Mouse (Mus musculus) hindbrain, embryonic 14.5 days (tissue): Measurements from ENCODE around the gene Cux2. TPM values are rescaled to one million over a fixed set of nuclear protein-coding genes. Genes with fewer than 3 reads are reported as not detected.

Source experiments
- ATAC-seq: fragments of 200-750 bp; cut with Nextera tagmentation; 2 replicates; pipeline ENCODE4 v1.8.0; 2017; ENCODE audit warnings: moderate number of reproducible peaks, mild to moderate bottlenecking, moderate TSS enrichment, moderate library complexity; ENCODE audit not compliant: low FRiP score
- DNase-seq: peaks from one replicate; pipeline ENCODE4 v3.0.0-alpha.2; 2015; ENCODE audit warnings: low spot score
- H3K27ac ChIP-seq: fragments of 300-500 bp; sonication (generic); 2 replicates; pipeline ENCODE4 v1.5.1; 2014; ENCODE audit warnings: mild to moderate bottlenecking, moderate library complexity
- H3K27me3 ChIP-seq: fragments of 300-500 bp; sonication (generic); 2 replicates; pipeline ENCODE4 v1.6.1; 2014; ENCODE audit warnings: mild to moderate bottlenecking, low read length, mixed read lengths; ENCODE audit not compliant: control insufficient read depth, insufficient read depth
- H3K36me3 ChIP-seq: fragments of 300-500 bp; sonication (generic); replicated peaks from 2 replicates; pipeline ENCODE4 v1.6.1; 2014; ENCODE audit not compliant: control insufficient read depth, insufficient read depth
- H3K4me1 ChIP-seq: fragments of 300-500 bp; sonication (generic); replicated peaks from 2 replicates; pipeline ENCODE4 v1.6.1; 2014; ENCODE audit warnings: antibody characterized with exemption, low read length, mixed read lengths; ENCODE audit not compliant: control insufficient read depth, insufficient read depth
- H3K4me2 ChIP-seq: fragments of 300-500 bp; sonication (generic); replicated peaks from 2 replicates; pipeline ENCODE4 v1.6.1; 2014; ENCODE audit warnings: mild to moderate bottlenecking, moderate library complexity
- H3K4me3 ChIP-seq: fragments of 300-500 bp; sonication (generic); replicated peaks from 2 replicates; pipeline ENCODE4 v1.5.1; 2014; ENCODE audit warnings: mild to moderate bottlenecking, low read length
- H3K9ac ChIP-seq: fragments of 300-500 bp; sonication (generic); 2 replicates; pipeline ENCODE4 v1.6.1; 2014
- H3K9me3 ChIP-seq: fragments of 300-500 bp; sonication (generic); 2 replicates; pipeline ENCODE4 v1.6.1; 2016; ENCODE audit warnings: low read length; ENCODE audit not compliant: control insufficient read depth
- WGBS: fragments of 180-500 bp; shearing (Covaris S2); extraction: QIAGEN DNeasy Blood & Tissue Kit; methylation state at CpG from one replicate; pipeline ENCODE4 v1.1.7; 2014; 5-methylcytosine and 5-hydroxymethylcytosine counted together
- polyA plus RNA-seq: library from polyadenylated mRNA; unstranded; fragments of >200 nt; fragmentation: Nextera tagmentation; extraction: Ambion mirVana; gene quantifications from 2 replicates; pipeline ENCODE4 v1.2.1, GENCODE M21; 2014

The Cux2 gene
- polyA plus RNA-seq, 1 experiment from 2014 or later = 28.1 TPM

- Histone ChIP-seq H3K9me3 (no peaks in the 10 kb centered on the region), H3K4me1 (peaks cover 6% of the 10 kb centered on the region; the same call in 1 of the 2 replicates), H3K9ac (no peak overlapping the region), H3K27ac (no peak overlapping the region), H3K4me2 (no peak overlapping the region), H3K4me3 (no peak overlapping the region), H3K27me3 (no peaks in the 10 kb centered on the region), H3K36me3 (no peaks in the 10 kb centered on the region)
- DNase-seq = no peak
- ATAC-seq = no peak
- 87% methylated on average over 4 of the region's 4 CpGs for WGBS
Measured at GRCm38 (mm10) chr5:121916813-121917212, 133.1 kb downstream of the Cux2 start.

GRCm38 (mm10) chr5:121913999-121914398 lies 135.9 kb downstream of the Cux2 start:
- H3K27me3 ChIP-seq = no peaks in the 10 kb centered on the region
- no peaks in the 10 kb centered on the region for H3K9me3 ChIP-seq
- H3K36me3 ChIP-seq = no peaks in the 10 kb centered on the region
- no peak overlapping the region for H3K4me2 ChIP-seq
- peak overlapping the region; percentile 45; the same call in 1 of the 2 replicates for H3K27ac ChIP-seq
- no peak overlapping the region for H3K9ac ChIP-seq
- H3K4me3 ChIP-seq = no peak overlapping the region
- ATAC-seq (no peak), DNase-seq (no peak)
- WGBS = 22% methylated on average over 23 of the region's 23 CpGs
- H3K4me1 ChIP-seq = no peaks in the 10 kb centered on the region

- WGBS = 58% methylated on average over 21 of the region's 21 CpGs
- ATAC-seq = peak; percentile 35; the same call in 1 of the 2 replicates
Measured at GRCm38 (mm10) chr5:121909226-121909985, 140.5 kb downstream of the Cux2 start.

GRCm38 (mm10) chr5:121905671-121906070 lies 144.2 kb downstream of the Cux2 start:
- Histone ChIP-seq H3K27me3 (no peaks in the 10 kb centered on the region), H3K36me3 (no peaks in the 10 kb centered on the region), H3K9ac (no peak overlapping the region), H3K4me1 (peaks cover 12% of the 10 kb centered on the region; the same call in 1 of the 2 replicates), H3K27ac (no peak overlapping the region), H3K4me3 (no peak overlapping the region), H3K9me3 (no peaks in the 10 kb centered on the region), H3K4me2 (no peak overlapping the region)
- no peak for ATAC-seq
- 84% methylated on average over 17 of the region's 17 CpGs for WGBS
- no peak for DNase-seq

More at GRCm38 (mm10) chr5:121909226-121909985, 140.5 kb downstream of the Cux2 start:
- Histone ChIP-seq H3K4me1 (no peaks in the 10 kb centered on the region), H3K9ac (no peak overlapping the region), H3K27me3 (no peaks in the 10 kb centered on the region), H3K4me3 (no peak overlapping the region), H3K4me2 (no peak overlapping the region), H3K27ac (peak overlapping the region; percentile 74), H3K36me3 (no peaks in the 10 kb centered on the region), H3K9me3 (no peaks in the 10 kb centered on the region)
- peak; percentile 48 for DNase-seq

- Histone ChIP-seq H3K4me3 (no peak overlapping the region), H3K4me2 (no peak overlapping the region), H3K27ac (no peak overlapping the region), H3K9ac (no peak overlapping the region), H3K4me1 (peaks cover 12% of the 10 kb centered on the region; the same call in 1 of the 2 replicates), H3K9me3 (no peaks in the 10 kb centered on the region), H3K36me3 (no peaks in the 10 kb centered on the region), H3K27me3 (no peaks in the 10 kb centered on the region)
- no peak for DNase-seq
- no peak for ATAC-seq
- 67% methylated on average over 14 of the region's 14 CpGs for WGBS
Measured at GRCm38 (mm10) chr5:121904799-121905198, 145.1 kb downstream of the Cux2 start.

- WGBS = 20% methylated on average over 23 of the region's 23 CpGs
- peak overlapping the region; percentile 70 for H3K27ac ChIP-seq
- DNase-seq = no peak
Measured at GRCm38 (mm10) chr5:121902809-121903745, 146.8 kb downstream of the Cux2 start.

GRCm38 (mm10) chr5:121895117-121895756 lies 154.7 kb downstream of the Cux2 start:
- Histone ChIP-seq H3K9me3 (no peaks in the 10 kb centered on the region), H3K9ac (0 out of 2 replicates have a peak overlapping the region, but pooled peaks have one; percentile 2), H3K27ac (0 out of 2 replicates have a peak overlapping the region, but pooled peaks have one; percentile 11), H3K4me3 (no peak overlapping the region), H3K27me3 (no peaks in the 10 kb centered on the region), H3K4me1 (peaks cover 14% of the 10 kb centered on the region), H3K36me3 (no peaks in the 10 kb centered on the region), H3K4me2 (0 out of 2 replicates have a peak overlapping the region, but pooled peaks have one; percentile 19)
- 32% methylated on average over 24 of the region's 24 CpGs for WGBS
- ATAC-seq (no peak), DNase-seq (no peak)

More at GRCm38 (mm10) chr5:121902809-121903745, 146.8 kb downstream of the Cux2 start:
- H3K36me3 ChIP-seq = no peaks in the 10 kb centered on the region
- H3K4me2 ChIP-seq = 0 out of 2 replicates have a peak overlapping the region, but pooled peaks have one; percentile 5
- peaks cover 12% of the 10 kb centered on the region; the same call in 1 of the 2 replicates for H3K4me1 ChIP-seq
- no peaks in the 10 kb centered on the region for H3K27me3 ChIP-seq
- H3K4me3 ChIP-seq = no peak overlapping the region
- ATAC-seq = no peak
- H3K9me3 ChIP-seq = no peaks in the 10 kb centered on the region
- peak overlapping the region; percentile 5; the same call in 1 of the 2 replicates for H3K9ac ChIP-seq

GRCm38 (mm10) chr5:121894647-121895046 lies 155.3 kb downstream of the Cux2 start:
- Histone ChIP-seq H3K9me3 (no peaks in the 10 kb centered on the region), H3K27ac (no peak overlapping the region), H3K4me3 (no peak overlapping the region), H3K4me1 (peaks cover 14% of the 10 kb centered on the region), H3K4me2 (no peak overlapping the region), H3K9ac (no peak overlapping the region), H3K36me3 (no peaks in the 10 kb centered on the region), H3K27me3 (no peaks in the 10 kb centered on the region)
- DNase-seq (no peak), ATAC-seq (no peak)
- 53% methylated on average over 10 of the region's 10 CpGs for WGBS
